Mouse (Mus musculus): ENCODE measurements around the gene Gm14214.

Gm14214 gene

DNA sequence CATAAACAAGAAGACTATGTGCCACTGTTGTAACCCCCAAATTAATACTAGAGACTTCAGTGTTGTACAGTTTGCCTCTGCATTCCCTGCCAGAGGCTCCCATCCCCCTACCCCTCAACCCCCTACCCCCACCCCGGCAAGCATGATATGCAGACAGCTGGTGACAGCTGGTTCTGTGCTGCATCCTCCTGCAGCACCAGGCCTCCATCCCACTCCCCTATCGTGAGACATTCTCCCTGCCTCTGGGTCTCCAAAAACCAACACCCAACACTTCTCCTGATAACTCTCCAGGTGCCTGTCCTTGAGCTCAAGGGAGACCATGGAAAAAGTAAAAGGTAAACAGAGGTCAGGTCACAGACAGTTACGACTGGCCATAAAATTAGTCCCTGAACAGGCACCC, 40.1 kb downstream of the Gm14214 start:
- DNase-seq (ENCODE audit: low spot score), result no peak

GRCm38 (mm10) chr2:154723473-154723872, 46.4 kb downstream of the Gm14214 start:
- DNase-seq (ENCODE audit: low spot score), result no peak

- DNase-seq (ENCODE audit: low spot score), result no peak
Observed at GRCm38 (mm10) chr2:154720315-154720714, 49.5 kb downstream of the Gm14214 start.
